Mouse (Mus musculus) left cerebral cortex, postnatal 25 days (tissue): Measurements from ENCODE around the gene Tkt. TPM values are rescaled to one million over a fixed set of nuclear protein-coding genes. Genes with fewer than 3 reads are reported as not detected.

Source experiments
- DNase-seq, 2 experiments: peaks; one replicate each; pipeline ENCODE4 v3.0.0; 2022; ENCODE audit warnings: low spot score in 2 of 2, mixed read lengths in 1 of 2
- intact Hi-C: fragments of 180-260 bp; cut with DNase I; formaldehyde crosslinking; loops from one replicate; pipeline ENCODE4 v1.15.1; 2025
- microRNA-seq, 2 experiments: library from miRNA; unstranded; fragments of <30 nt; microRNA quantifications; one replicate each; pipeline ENCODE4 v1.2.0; 2022
- total RNA-seq, 2 experiments: library from RNA; stranded (reverse); gene quantifications; 2 replicates each; pipeline ENCODE4 v1.2.3; 2021

Gene Tkt
- total RNA-seq, 2 experiments from 2014 or later, result 156 to 169 TPM

DNA sequence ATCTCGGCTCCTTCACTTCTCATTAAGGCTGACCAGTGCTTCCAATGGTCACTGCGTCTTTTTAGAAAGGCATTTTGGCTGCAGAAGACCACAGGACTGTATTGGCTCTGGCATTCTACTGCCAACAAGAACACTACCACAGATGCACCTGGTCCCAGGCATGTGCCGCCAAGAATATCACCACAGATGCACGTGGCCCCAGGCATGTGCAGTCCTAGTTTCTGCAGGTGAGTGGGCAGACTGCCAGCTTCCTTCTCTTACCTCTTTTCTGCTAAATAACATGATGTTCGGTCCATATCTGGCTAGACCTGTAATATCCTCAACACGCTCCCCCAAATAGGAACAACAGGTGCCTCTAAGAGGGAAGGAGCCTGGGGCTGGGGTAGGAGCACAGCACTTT is 60.0 kb downstream of the Tkt start:
- intact Hi-C loops, result no loop called here
- DNase-seq, result no peak

DNA sequence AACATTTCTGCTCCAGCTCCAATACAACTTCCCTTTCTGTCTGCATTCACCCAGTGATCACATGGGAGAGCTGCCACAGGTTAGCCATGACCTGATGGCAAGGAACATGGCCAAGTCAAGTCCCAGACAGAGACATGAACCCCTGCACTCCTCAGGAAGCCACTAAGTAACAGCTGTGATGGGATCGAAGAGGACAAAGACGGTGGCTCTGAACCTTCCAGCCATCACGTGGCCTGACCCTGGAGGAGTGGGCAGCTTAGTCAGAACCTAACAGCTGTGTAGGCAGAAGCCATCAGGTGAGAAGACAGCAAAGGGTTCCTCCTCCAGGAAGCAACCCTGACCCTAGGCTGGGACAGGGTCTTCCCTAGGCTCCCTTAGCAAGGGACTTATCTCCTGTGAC is 61.3 kb downstream of the Tkt start:
- DNase-seq, result no peak
- intact Hi-C loops, result no loop called here

DNA sequence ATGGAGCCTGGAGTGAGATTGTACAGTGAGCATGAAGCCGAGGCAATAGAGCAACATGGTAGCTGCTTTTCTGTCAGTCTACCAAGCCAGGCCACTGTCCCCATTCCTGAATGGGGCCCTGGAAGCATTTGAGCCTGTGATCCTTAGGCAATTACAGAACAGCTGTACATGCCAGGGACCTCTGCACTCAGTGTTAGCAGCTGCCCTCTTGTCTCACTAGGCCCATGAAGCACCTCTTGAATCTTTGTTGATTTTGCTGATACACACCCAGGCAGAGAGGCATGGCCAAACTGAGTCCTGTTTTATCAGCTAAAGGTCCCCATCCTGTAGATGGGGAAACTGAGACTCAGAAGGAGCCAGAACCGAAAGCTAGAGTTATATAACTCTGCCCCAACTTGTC is 62.1 kb downstream of the Tkt start:
- DNase-seq, result no peak
- intact Hi-C loops, result no loop called here

DNA sequence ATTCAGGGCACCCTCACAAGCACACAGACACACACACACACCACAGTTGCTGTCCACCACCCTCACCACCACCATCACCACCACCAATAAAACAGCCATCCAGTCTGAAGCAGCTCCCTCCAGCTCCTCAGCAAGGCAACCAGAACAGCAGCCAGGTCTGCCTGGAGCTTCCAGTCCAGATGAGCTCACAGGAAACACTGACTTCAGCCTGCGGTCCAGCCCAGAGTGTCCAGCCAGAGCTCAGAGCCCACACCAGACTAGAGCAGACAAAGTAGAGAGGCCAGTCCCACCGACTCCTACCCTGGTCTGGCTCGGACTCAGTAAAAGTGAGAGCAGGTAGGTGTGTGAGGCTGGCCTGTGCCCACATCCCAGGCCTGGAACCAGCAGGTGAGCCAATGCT is 62.8 kb downstream of the Tkt start:
- no peak for DNase-seq
- intact Hi-C loops, result no loop called here

DNA sequence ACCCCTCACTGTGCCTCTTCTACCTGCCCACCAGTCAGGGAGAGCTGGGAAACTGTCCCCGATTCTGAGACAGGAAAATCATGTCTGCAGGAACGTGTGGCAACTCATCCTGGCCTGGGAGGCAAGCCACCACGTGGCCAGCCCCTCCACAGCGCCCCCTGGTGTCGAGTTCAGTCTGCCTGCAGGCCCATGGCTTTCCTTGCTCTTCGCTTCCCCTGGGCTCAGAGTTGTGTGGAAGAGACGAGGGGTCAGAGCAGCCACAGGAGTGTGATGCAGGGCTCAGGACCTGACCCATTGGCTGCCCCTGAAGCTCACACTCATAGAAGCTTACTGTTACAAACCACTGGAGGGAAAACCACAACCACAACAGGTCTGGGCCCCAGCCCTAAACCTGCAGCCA is 64.4 kb downstream of the Tkt start:
- DNase-seq, result peak; percentile 33 to 59
- intact Hi-C loops, result loop anchor here (2.0 kb wide), 1 partner anchor 18 kb away; no protein-coding TSS in a partner anchor

DNA sequence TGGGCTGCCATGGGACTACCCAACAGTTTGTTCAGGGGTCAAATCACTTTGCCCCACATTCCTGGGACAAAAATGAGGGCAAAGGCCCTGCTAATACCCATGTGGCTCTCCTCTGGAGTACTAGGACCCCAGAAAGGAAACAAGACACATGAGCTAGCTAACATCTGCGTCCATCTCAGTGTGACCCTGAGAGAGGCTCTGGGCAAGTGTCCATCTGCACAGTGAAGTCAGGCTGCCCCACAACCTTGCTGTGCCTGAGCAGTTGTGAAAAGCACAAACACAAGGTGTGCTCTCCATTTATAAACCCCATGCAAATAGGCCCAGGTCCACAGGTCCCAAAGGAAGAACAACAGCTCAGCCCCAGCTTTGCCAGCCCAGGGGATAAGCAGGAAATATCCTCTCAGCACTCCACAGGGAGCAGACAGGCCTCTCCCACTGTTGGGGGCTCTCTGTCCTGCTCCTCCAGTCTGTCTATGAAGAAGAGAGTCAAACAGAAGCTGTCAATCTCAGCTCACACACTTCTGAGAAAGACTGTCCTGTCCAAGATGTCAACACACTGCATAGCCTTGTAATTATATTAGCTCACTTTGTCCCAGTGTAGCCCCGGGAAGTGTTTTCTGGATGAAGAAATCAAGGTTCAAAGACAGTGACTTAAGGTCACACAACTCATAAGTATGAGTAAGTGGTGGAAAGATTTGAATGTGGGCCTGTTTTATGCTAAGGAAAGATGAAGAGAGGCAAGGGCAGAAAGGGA is 65.0 kb downstream of the Tkt start:
- intact Hi-C loops, result loop anchor here (2.0 kb wide), 1 partner anchor 18 kb away; no protein-coding TSS in a partner anchor

DNA sequence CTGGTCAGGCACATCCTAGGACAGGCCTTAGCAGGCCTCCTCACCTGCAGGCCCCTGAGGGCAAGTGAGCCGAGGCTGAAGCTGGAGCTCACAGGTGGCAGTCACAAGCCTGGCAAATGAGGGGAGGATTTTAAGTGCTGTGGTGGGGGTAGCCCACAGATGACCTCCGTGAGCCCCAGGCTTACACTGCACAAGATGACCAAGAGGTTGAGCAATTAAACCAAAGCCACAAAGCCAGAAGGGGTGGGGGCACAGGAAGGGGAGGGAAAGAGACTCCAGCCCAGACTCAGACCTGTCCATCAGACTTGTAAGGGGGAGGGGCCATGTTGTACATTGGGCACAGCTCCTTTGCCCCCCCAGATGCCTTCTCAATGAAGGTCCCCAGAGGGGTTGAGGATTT is 68.6 kb downstream of the Tkt start:
- intact Hi-C loops, result no loop called here
- no peak for DNase-seq

More for the DNA sequence above, 65.0 kb downstream of the Tkt start:
- no peak for DNase-seq

DNA sequence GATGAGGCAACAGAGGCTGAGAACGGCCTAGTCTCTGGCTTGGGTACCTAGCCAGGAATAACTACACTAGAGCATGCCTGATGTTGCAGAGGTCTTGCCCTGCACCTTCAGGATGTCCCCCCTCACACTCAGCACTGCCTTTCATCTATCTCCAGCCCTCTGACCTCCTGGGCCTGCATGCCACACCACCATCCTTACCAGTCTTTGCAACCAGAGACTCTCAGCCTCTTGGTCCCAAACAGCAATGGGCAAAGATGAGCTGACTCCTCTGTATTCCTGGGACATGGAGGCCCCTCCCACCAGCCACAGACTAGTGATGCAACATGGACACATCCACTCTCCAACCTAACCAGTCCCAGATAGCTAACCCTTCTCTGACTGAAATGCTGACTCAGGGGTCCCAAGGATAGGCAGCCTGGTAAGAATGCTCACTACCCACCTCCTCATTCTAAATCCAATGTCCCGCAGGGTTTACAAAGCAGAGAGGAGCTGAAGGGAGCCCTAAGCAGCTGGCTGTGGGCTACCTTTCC is 70.7 kb downstream of the Tkt start:
- intact Hi-C loops, result no loop called here
- no peak for DNase-seq

DNA sequence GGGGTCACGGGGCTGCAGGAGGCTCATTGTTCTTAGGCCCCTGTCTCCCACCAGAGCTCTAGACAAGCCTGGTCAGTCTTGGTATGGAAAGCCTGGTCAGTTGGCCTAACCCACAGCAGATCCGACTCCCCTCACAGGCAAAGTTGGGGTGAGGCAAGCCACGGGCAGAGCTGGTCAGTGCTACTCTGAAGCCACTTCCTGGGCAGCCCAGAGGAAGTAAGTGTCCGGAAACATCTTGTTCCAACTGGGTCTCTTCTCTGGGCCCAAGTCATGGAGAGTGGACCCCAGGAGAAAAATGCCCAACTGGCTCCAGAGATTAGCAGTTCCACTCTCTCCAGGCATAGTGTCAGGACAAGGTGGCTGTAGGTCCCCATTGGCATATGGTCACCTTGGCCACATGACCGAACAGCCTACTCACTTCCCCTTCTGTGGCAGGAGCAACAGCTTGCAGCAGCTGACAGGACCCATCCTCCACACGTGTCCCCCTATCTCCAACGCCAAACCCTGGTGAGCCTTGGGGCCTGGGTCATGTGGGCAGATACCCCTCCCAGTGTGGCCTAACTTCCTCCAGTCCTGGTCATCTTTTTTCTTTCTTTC is 71.9 kb downstream of the Tkt start:
- DNase-seq, result peak in 1 of 2 experiments; percentile 32
- intact Hi-C loops, result no loop called here

DNA sequence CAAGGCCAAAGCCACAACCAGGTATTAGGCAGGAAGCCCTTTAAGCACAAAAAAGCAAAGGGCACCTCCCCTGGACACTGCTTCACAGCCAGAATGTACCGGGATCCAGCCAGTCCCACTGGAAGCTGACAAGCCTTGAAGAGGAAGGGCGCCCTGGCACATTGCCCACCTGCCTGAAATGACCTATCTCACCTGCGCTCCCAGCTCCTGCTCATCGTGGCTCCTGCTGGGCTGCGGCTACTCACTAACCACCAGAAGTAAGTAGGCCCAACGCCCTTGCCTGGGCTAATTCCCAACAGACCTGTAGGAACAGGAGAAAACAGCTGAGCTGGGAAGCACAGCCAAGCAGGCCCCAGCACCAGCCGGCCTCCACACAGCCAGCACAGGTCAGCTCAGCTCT is 74.0 kb downstream of the Tkt start:
- no peak for DNase-seq

DNA sequence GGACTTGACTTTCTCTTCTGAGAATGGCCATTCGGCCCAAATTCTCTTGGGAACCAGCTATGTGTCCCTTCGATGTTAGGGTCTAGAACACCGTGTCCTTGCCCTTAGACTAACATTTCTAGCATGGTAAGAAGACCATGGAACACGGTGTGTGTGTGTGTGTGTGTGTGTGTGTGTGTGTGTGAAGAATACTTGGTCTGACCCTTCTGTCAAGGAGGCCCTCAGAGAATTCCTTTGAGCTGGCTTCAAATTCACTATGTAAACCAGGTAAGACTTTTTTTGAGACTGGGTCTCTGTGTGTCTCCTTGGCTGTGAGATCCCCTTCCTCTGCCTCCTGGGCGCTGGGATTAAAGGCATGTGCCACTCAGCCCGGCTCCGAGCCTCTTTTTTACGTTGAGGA is 74.4 kb downstream of the Tkt start:
- intact Hi-C loops, result no loop called here
- DNase-seq, result no peak

More for the DNA sequence above, 74.0 kb downstream of the Tkt start:
- intact Hi-C loops, result no loop called here

Small RNA genes lying within 50 kb of the gene (microRNA-seq; reads per million reads assigned to microRNA genes)
- gene Mir3076, result 8.9 to 9.4 reads per million in 2 experiments

Other genes starting within 250 kb of the Tkt start
- gene Dcp1a, start 68.8 kb upstream of the Tkt start, total RNA-seq, result 10 to 100 TPM; 19.5 to 21.5 TPM
- gene Cacna1d, start 56.9 kb upstream of the Tkt start, total RNA-seq, result 10 to 100 TPM; 43.1 to 59.1 TPM
- 10 to 100 TPM; 12.4 to 15.2 TPM for gene Prkcd, start 77.9 kb downstream of the Tkt start, total RNA-seq
- gene Rft1, start 106.0 kb downstream of the Tkt start, total RNA-seq, result 10 to 100 TPM; 11.4 to 12.4 TPM
- 10 to 100 TPM; 33.1 to 34.9 TPM for gene Sfmbt1, start 166.5 kb downstream of the Tkt start, total RNA-seq